Mouse (Mus musculus) layer of hippocampus, postnatal 36 days (tissue): ENCODE results near the gene Fam160b1. TPM values are rescaled to one million over a fixed set of nuclear protein-coding genes. Genes with fewer than 3 reads are reported as not detected.

ENCODE experiments used
- DNase-seq, 2 experiments: peaks; one replicate each; pipeline ENCODE4 v3.0.0; 2022
- total RNA-seq, 2 experiments: library from RNA; stranded (reverse); gene quantifications; 2 replicates each; pipeline ENCODE4 v1.2.3; 2021

Gene Fam160b1
- 10 to 100 TPM; 23.3 to 25.0 TPM for total RNA-seq

DNA sequence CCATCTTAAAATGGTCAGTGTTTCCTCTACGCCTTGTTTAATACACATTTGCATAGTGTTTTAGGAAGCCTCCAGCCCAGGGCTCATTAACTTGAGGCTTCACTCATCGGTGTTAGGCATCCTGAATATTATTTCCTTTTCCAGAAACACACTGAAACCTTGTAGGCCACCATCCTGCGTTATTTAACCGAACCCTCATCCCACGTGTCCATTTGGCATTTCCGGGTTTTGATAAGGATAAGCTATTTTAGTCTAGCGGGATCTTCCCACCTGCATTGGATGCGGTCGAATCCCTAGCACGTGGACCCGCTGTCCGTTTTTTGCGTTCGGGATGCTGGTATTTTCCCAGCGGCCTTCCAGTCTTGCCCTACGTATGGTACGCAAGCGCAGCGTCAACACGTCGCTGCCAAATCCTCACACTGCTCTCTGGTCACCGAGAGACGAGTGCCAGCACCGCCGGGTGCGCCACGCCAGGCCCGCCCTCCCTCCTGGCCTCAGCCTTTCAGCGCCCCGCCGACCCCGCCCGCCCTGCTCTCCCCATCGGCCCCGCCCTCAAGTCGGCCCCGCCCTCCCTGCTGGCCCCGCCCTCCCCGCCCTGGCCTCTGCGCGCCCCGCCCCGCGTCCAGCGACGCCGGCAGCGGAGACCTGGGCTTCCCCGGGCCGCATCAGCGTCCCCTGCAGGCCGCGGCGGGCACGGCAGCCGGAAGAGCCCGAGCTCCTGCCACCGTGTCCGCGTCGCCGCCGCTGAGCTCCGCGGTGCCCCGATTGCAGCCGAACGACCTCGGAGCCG, at the start of gene Fam160b1:
Fam160b1 (plus strand) TSS at position 340 of the 790 bp plus-strand sequence.
- peak; percentile 89 to 91 for DNase-seq

GRCm38 (mm10) chr19:57313226-57313625, 47.3 kb upstream of the Fam160b1 start:
- no peak for DNase-seq

GRCm38 (mm10) chr19:57313891-57314345, 46.6 kb upstream of the Fam160b1 start:
- DNase-seq = no peak

DNA sequence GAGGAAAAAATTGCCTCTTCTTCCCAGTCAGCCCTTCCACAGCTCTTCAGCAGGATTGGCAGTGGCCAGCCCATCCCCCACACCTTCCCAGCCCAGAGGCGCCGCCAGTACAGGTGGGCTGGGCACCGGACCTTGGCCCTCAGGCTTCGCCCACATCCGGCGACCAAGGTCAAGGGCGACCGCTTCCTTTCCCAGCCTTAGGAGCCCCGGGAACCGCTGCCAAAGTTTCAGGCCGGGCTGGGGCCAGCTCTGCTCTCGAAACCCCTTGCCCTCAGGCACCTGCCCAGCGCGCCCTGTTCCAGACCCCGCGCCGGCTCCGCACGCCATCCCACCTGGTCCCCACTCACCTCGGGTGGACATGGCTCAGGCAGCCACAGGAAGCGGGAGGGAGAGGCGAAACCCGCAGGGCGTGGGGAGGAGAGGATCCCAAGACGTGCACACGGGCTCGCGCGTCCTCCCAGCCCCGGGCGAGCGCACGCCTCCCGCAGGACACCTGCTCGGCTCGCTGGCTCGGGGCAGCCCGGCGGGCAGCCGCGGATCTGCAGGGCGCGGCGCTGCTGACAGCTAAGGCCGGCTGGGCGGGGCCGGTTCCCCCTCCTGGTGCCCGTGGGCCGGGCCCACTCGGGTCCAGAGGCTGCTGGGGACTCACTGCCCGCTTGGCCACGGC, 46.0 kb upstream of the Fam160b1 start, which contains the start of gene Ablim1:
Ablim1 (minus strand) TSS at position 574 of the 667 bp plus-strand sequence.
- DNase-seq = peak; percentile 38 to 44

- no peak for DNase-seq
These were observed 45.4 kb upstream of the Fam160b1 start for GRCm38 (mm10) chr19:57315013-57315565.

DNA sequence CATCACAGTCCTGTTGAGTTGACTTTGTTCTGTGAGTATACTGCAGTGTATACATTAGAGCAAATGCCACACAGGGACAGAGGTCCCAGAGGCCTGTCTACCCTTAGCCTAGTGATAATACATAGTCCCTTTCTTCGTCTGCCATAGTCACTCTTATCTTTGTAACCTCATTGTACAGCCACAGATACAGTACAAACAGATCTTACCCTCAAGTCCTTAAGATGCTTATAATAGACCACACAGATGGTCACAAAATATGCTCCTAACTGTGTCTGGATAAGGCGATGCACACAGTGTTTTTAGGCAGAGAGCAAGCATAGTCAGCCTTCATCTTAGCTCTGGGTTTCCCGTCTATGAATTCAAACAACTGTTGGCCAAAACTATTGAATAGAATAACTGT, 43.9 kb upstream of the Fam160b1 start:
- DNase-seq = no peak

DNA sequence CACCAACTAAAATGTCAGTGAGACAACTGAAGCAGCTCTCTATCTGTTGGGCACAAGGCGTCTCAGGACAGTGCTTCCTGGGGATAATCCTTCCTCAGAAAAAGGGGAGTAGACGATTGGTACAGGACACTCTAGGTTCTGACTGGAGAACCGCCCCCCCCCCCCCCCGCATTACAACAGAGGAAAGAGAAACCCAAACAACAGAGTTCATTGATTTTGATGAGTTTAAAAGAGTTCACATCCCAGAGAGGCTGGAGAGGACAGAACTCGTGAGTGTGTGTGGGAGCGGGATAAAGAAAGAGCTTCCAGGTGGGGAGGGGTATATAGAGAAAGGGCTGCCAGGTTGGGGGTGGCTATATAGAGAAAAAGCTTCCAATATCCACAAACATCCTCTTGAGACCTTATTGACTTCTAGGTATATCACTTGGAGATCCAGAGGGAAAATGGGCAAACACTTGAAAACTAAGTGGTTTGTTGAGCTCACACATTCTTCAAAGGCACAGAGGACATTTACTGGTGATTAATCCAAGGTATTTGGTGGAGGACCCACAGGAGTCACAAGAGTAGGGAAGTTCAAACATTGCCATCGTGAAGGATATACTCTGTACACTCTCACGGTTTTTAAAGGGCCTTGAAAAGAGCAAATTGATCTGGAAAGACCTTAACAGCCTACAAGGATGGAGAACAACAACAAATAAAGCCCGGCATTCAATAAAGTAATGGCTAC, 39.7 kb upstream of the Fam160b1 start:
- no peak for DNase-seq

- DNase-seq = no peak
These were observed 38.6 kb upstream of the Fam160b1 start for GRCm38 (mm10) chr19:57321839-57322238.

GRCm38 (mm10) chr19:57322491-57322890, 38.0 kb upstream of the Fam160b1 start:
- no peak for DNase-seq

- no peak for DNase-seq
These were observed 37.4 kb upstream of the Fam160b1 start for GRCm38 (mm10) chr19:57323087-57323486.

- DNase-seq = peak; percentile 59 to 65
These were observed 34.7 kb upstream of the Fam160b1 start for GRCm38 (mm10) chr19:57325748-57326300.

DNA sequence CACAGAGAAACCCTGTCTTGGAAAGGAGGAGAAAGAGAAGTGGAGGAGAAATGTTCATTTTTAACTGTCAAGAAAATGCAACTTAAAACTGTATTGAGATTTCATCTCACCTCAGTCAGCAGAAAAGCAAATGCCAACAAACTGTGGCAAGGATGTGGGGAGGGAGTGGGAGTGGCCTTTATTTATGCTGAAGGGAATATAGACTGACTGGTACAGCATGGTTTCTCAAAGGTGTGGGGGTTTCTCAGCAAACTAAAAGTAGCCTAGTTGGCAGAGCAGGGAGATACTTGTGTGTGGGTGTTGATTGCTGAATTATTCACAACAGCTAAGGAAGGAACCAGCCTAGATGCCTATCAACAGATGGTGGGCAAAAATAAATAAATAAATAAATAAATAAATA, 32.8 kb upstream of the Fam160b1 start:
- DNase-seq = no peak

- no peak for DNase-seq
These were observed 32.2 kb upstream of the Fam160b1 start for GRCm38 (mm10) chr19:57328269-57328668.

- no peak for DNase-seq
These were observed 31.7 kb upstream of the Fam160b1 start for GRCm38 (mm10) chr19:57328792-57329191.

- no peak for DNase-seq
These were observed 30.2 kb upstream of the Fam160b1 start for GRCm38 (mm10) chr19:57330309-57330708.

DNA sequence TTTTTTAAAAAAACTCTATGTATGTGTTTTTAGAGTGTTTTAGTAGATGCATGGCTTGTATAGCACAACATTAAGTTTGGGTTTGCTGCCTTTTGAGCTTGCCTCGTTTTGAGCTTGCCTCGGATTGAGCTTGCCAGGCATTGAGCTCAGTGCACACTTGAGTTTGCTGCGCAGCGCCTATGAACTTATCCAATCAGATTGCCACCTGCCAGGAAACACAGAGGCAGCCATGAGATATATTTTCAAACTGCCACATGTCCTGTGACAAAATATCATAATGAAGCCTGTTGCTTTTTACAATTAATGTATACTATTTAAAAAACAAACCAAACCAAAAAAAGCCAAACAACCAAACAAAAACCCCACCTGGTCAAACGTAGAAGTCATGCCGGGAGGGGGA, 29.2 kb upstream of the Fam160b1 start:
- no peak for DNase-seq

DNA sequence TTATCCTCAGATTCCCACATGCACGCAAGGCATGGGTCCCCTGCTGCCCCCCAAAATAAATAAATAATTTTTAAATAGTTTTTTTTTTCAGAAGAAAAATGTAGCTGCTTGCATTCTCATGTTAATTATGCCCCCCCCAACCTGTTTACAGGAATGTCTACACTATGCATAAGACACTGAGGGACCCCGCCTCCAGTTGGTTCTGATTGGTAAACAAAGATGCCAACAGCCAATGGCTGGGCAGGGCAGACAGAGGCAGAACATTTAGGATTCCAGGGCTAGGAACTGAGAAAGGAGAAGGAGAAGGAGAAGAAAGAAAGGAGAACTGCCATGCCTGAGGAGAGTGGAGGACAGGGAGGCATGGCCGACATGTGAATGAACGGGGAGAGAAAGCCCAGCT, 27.1 kb upstream of the Fam160b1 start:
- DNase-seq = no peak

DNA sequence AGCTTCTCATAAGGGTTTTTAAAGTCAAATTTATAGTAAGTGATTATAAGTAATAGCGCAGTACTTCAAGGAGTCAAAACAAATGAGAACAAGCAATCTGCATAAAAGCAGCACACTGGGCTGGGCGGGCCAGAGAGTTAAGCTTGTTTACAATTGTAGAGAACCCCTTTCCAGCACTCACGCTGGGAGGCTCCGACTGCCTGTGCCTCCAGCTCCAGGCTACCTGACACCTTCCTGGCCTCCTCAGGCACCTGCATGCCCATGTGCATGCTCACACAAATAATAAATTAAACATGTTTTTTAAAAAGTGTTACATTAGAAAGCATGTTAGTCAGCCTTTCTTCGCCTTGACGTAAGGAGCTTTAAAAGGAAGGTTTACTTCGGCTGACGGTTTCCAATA, 25.3 kb upstream of the Fam160b1 start:
- no peak for DNase-seq

- DNase-seq = no peak
These were observed 21.1 kb upstream of the Fam160b1 start for GRCm38 (mm10) chr19:57339281-57339864.

DNA sequence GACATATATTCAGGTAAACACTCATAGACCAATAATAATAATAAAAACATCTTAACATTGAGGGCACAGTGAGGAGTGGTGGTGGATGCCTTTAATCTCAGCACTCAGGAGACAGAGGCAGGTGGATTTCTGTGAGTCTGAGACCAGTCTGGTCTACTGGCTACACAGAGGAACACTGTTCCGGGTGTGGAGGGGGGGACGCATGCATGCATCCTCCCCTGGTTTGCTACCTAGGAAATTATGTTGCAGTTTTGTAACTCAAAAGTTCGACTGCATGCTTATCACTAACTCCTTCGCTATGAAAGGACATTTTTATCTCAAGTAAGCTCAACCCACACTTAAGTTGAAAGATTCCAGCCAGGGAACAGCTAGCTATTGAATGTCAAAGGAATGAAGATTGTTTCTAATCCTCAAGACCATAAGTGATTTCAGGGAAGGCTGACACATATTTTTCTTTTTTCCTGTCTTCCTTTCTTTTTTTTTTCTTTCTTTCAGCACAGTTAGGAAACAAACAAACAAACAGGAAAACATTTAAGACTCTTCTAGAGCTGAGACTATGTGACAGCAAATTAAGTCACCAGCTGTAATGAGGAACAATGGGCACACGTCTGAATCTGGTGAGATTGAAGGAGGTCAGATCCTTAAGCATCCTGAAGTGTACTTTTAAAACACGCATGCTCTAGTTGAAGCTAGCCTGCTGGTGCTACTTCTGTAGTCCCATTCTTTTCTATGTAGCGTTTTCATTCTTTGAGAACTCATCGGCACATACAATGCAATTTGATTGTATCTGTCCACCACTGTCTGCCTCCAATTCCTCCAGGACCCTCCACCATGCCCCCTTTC, 19.4 kb upstream of the Fam160b1 start:
- no peak for DNase-seq

GRCm38 (mm10) chr19:57343860-57344259, 16.6 kb upstream of the Fam160b1 start:
- no peak for DNase-seq
